Mouse (Mus musculus) MEL (cell line): ENCODE measurements around the gene Ifna15. TPM values are rescaled to one million over a fixed set of nuclear protein-coding genes. Genes with fewer than 3 reads are reported as not detected.
A peak's percentile ranks its signal among the peaks of the same experiment; 100 is the strongest.

Source experiments
- DNase-seq: peaks from one replicate; pipeline ENCODE4 v3.0.0; 2011; ENCODE audit warnings: low read depth, low spot score
- H3K27ac ChIP-seq: 2 replicates; pipeline ENCODE4 v1.5.1; 2012; ENCODE audit warnings: low read depth, mild to moderate bottlenecking, control low read depth, low read length, moderate library complexity; ENCODE audit not compliant: control insufficient read depth
- H3K27me3 ChIP-seq, 2 experiments: fragments of 150-350 bp in 1 of 2; sonication (generic) in 1 of 2; 2 replicates each; pipeline ENCODE4 v1.6.1; 2012; ENCODE audit warnings: low read length in 2 of 2, mild to moderate bottlenecking in 2 of 2, improper control_type of control experiment in 1 of 2, moderate library complexity in 1 of 2; ENCODE audit not compliant: insufficient read depth in 2 of 2, control insufficient read depth in 1 of 2
- H3K36me3 ChIP-seq, 2 experiments: 2 replicates each; pipeline ENCODE4 v1.6.1; 2012 to 2014; ENCODE audit warnings: low read length in 2 of 2, improper control_type of control experiment in 1 of 2, inconsistent platforms in 1 of 2, mild to moderate bottlenecking in 1 of 2; ENCODE audit not compliant: insufficient read depth in 2 of 2, control insufficient read depth in 1 of 2
- H3K4me1 ChIP-seq, 2 experiments: fragments of 150-350 bp in 1 of 2; sonication (generic) in 1 of 2; 2 replicates each; pipeline ENCODE4 v1.6.1; 2012; ENCODE audit warnings: low read length in 2 of 2, improper control_type of control experiment in 1 of 2, mild to moderate bottlenecking in 1 of 2; ENCODE audit not compliant: insufficient read depth in 2 of 2, control insufficient read depth in 1 of 2
- H3K4me3 ChIP-seq, 2 experiments: fragments of 150-350 bp in 1 of 2; sonication (generic) in 1 of 2; 2 replicates each; pipeline ENCODE4 v1.5.1; 2012; ENCODE audit warnings: low read depth in 2 of 2, low read length in 2 of 2, mild to moderate bottlenecking in 2 of 2, moderate library complexity in 2 of 2, control low read depth in 1 of 2, improper control_type of control experiment in 1 of 2; ENCODE audit not compliant: control insufficient read depth in 1 of 2, insufficient read depth in 1 of 2
- H3K79me2 ChIP-seq: 2 replicates; pipeline ENCODE4 v1.6.1; 2012; ENCODE audit warnings: mild to moderate bottlenecking, low read length, moderate library complexity; ENCODE audit not compliant: control insufficient read depth, poor library complexity, insufficient read depth
- H3K9ac ChIP-seq: 2 replicates; pipeline ENCODE4 v1.6.1; 2012; ENCODE audit warnings: low read depth, mild to moderate bottlenecking, control low read depth, low read length, moderate library complexity; ENCODE audit not compliant: control insufficient read depth, poor library complexity, severe bottlenecking
- H3K9me3 ChIP-seq: fragments of 150-350 bp; sonication (generic); replicated peaks from 2 replicates; pipeline ENCODE4 v1.6.1; 2012; ENCODE audit warnings: mild to moderate bottlenecking, low read length, improper control_type of control experiment, moderate library complexity; ENCODE audit not compliant: insufficient read depth
- CHD1 ChIP-seq: IDR thresholded peaks from 2 replicates; pipeline ENCODE4 v1.6.1; 2012; ENCODE audit warnings: low read depth, mild to moderate bottlenecking, inconsistent platforms, low read length, improper control_type of control experiment
- E2F4 ChIP-seq: IDR thresholded peaks from 2 replicates; pipeline ENCODE4 v1.6.1; 2011; ENCODE audit warnings: low read depth, low read length, improper control_type of control experiment, borderline replicate concordance
- ELF1 ChIP-seq: IDR thresholded peaks from 2 replicates; pipeline ENCODE4 v1.6.1; 2014; ENCODE audit warnings: low read depth, mild to moderate bottlenecking, inconsistent platforms, low read length, improper control_type of control experiment, moderate library complexity
- EP300 ChIP-seq, 2 experiments: IDR thresholded peaks; 2 replicates each; pipeline ENCODE4 v1.6.1; 2011; ENCODE audit warnings: improper control_type of control experiment in 2 of 2, low read length in 2 of 2, low read depth in 1 of 2, mild to moderate bottlenecking in 1 of 2
- ETS1 ChIP-seq: IDR thresholded peaks from 2 replicates; pipeline ENCODE4 v1.6.1; 2012; ENCODE audit warnings: low read depth, mild to moderate bottlenecking, inconsistent platforms, low read length, improper control_type of control experiment, moderate library complexity
- GABPA ChIP-seq: IDR thresholded peaks from 2 replicates; pipeline ENCODE4 v1.6.1; 2012; ENCODE audit warnings: low read depth, mild to moderate bottlenecking, inconsistent platforms, low read length, improper control_type of control experiment, moderate library complexity
- GATA1 ChIP-seq: IDR thresholded peaks from 2 replicates; pipeline ENCODE4 v1.6.1; 2011; ENCODE audit warnings: low read depth, low read length, improper control_type of control experiment
- JUND ChIP-seq: IDR thresholded peaks from 2 replicates; pipeline ENCODE4 v1.6.1; 2011; ENCODE audit warnings: low read depth, mild to moderate bottlenecking, improper control_type of control experiment, low read length
- KAT2A ChIP-seq: conservative IDR thresholded peaks from 2 replicates; pipeline ENCODE4 v1.6.1; 2012; ENCODE audit warnings: low read depth, low read length, improper control_type of control experiment, inconsistent platforms
- MAFK ChIP-seq: IDR thresholded peaks from 2 replicates; pipeline ENCODE4 v1.6.1; 2011; ENCODE audit warnings: low read depth, mild to moderate bottlenecking, low read length, improper control_type of control experiment, borderline replicate concordance
- MAX ChIP-seq: IDR thresholded peaks from 2 replicates; pipeline ENCODE4 v1.6.1; 2011; ENCODE audit warnings: low read length, improper control_type of control experiment
- MAZ ChIP-seq: IDR thresholded peaks from 2 replicates; pipeline ENCODE4 v1.6.1; 2012; ENCODE audit warnings: low read depth, mild to moderate bottlenecking, inconsistent platforms, low read length, improper control_type of control experiment
- MYB ChIP-seq: IDR thresholded peaks from 2 replicates; pipeline ENCODE4 v1.6.1; 2011; ENCODE audit warnings: mild to moderate bottlenecking, low read depth, low read length, improper control_type of control experiment
- NRF1 ChIP-seq: IDR thresholded peaks from 2 replicates; pipeline ENCODE4 v1.6.1; 2014; ENCODE audit warnings: low read depth, mild to moderate bottlenecking, inconsistent platforms, low read length, improper control_type of control experiment, moderate library complexity; ENCODE audit not compliant: poor library complexity, insufficient read depth, severe bottlenecking
- POLR2AphosphoS5 ChIP-seq: IDR thresholded peaks from 2 replicates; pipeline ENCODE4 v1.6.1; 2012; ENCODE audit warnings: low read depth, borderline replicate concordance, mild to moderate bottlenecking, inconsistent platforms, low read length, moderate library complexity, mixed read lengths
- RCOR1 ChIP-seq: IDR thresholded peaks from 2 replicates; pipeline ENCODE4 v1.6.1; 2012; ENCODE audit warnings: low read depth, mild to moderate bottlenecking, inconsistent platforms, low read length, improper control_type of control experiment
- SMC3 ChIP-seq: IDR thresholded peaks from 2 replicates; pipeline ENCODE4 v1.6.1; 2011; ENCODE audit warnings: low read depth, low read length, improper control_type of control experiment
- TAL1 ChIP-seq: IDR thresholded peaks from 2 replicates; pipeline ENCODE4 v1.6.1; 2012; ENCODE audit warnings: mild to moderate bottlenecking, inconsistent platforms, low read length, moderate library complexity, mixed read lengths
- TBP ChIP-seq: IDR thresholded peaks from 2 replicates; pipeline ENCODE4 v1.8.0; 2011; ENCODE audit warnings: low read depth, low read length, improper control_type of control experiment
- TCF12 ChIP-seq: IDR thresholded peaks from 2 replicates; pipeline ENCODE4 v1.6.1; 2014; ENCODE audit warnings: low read depth, mild to moderate bottlenecking, inconsistent platforms, low read length, improper control_type of control experiment, moderate library complexity
- UBTF ChIP-seq: IDR thresholded peaks from 2 replicates; pipeline ENCODE4 v1.6.1; 2012; ENCODE audit warnings: low read depth, mild to moderate bottlenecking, inconsistent platforms, low read length, improper control_type of control experiment, moderate library complexity, borderline replicate concordance; ENCODE audit not compliant: insufficient read depth
- USF1 ChIP-seq: IDR thresholded peaks from 2 replicates; pipeline ENCODE4 v1.6.1; 2014; ENCODE audit warnings: low read depth, mild to moderate bottlenecking, inconsistent platforms, low read length, improper control_type of control experiment, moderate library complexity
- ZNF384 ChIP-seq: IDR thresholded peaks from 2 replicates; pipeline ENCODE4 v1.6.1; 2012; ENCODE audit warnings: low read depth, mild to moderate bottlenecking, inconsistent platforms, low read length, improper control_type of control experiment
- polyA plus RNA-seq, 2 experiments: library from polyadenylated mRNA; stranded (reverse) in 1 of 2; unstranded in 1 of 2; fragments of >175 nt in 1 of 2; fragments of >200 nt in 1 of 2; gene quantifications; 2 replicates each; pipeline versions ENCODE4 v1.2.1 to v1.2.4; 2012; ENCODE audit warnings: low replicate concordance in 2 of 2, low read depth in 1 of 2; ENCODE audit not compliant: insufficient read length in 2 of 2, insufficient read depth in 1 of 2, missing spikeins in 1 of 2
- total RNA-seq: library from RNA; depleted of rRNA; stranded (reverse); fragments of 300-350 nt; gene quantifications from 2 replicates; pipeline ENCODE4 v1.2.3, GENCODE M21; 2012

The Ifna15 gene
- total and polyA plus RNA-seq, 3 experiments: not detected

- TF ChIP-seq SMC3 (no peak), GATA1 (no peak), ELF1 (no peak), MYB (no peak), MAFK (no peak), RCOR1 (no peak), USF1 (no peak)
- Histone ChIP-seq H3K79me2 (no peaks in the 10 kb centered on the region), H3K4me3 (no peak within 1 kb of the TSS), H3K9ac (no peak within 1 kb of the TSS), H3K4me1 (no peaks in the 10 kb centered on the region), H3K27ac (no peak within 1 kb of the TSS), H3K9me3 (no peaks in the 10 kb centered on the region), H3K36me3 (no peaks in the 10 kb centered on the region), H3K27me3 (no peaks in the 10 kb centered on the region; a peak in 1 of 4 replicates)
- no peak for DNase-seq
Measured at GRCm38 (mm10) chr4:88571698-88572097, 13.7 kb upstream of the Ifna15 start, which contains the start of gene Ifna14. Ifna14 (minus strand) TSS chr4:88571798.

DNA sequence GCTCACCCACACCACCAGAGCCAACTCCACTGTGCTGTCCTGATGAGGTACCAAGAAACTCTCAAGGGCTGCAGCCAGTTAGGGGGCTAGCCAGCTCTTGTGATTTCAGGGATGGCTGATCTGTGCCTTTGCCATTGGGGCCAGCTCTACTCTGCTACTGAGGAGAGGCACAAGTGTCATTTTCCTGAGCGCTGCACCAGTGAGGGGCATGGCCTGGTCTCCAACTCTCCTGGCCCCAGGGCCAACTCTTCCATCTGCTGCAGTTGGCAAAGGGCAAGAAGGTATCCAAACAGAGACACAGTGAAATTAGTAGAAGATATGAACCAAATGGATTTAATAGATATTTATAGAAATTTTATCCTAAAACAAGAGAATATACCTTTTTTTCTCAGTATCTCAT is 3.7 kb upstream of the Ifna15 start:
- H3K79me2 ChIP-seq: no peaks in the 10 kb centered on the region
- H3K4me1 ChIP-seq: no peaks in the 10 kb centered on the region
- H3K27ac ChIP-seq: no peak overlapping the region
- H3K9me3 ChIP-seq: no peaks in the 10 kb centered on the region
- TF ChIP-seq EP300 (IDR thresholded peaks at IDR 0.05; ENCODE audit: low read depth in 1 of 2, low read length in 2 of 2) (no peak), SMC3 (no peak), CHD1 (no peak), E2F4 (no peak), TCF12 (no peak)
- H3K27me3 ChIP-seq: peaks cover 2% of the 10 kb centered on the region in 2 experiments; a peak in 2 of 4 replicates
- H3K36me3 ChIP-seq: no peaks in the 10 kb centered on the region
- no peak overlapping the region for H3K4me3 ChIP-seq
- no peak for DNase-seq
- no peak overlapping the region for H3K9ac ChIP-seq

GRCm38 (mm10) chr4:88550161-88550945 is 7.7 kb downstream of the Ifna15 start:
- H3K36me3 ChIP-seq: peaks cover 0 to 2% of the 10 kb centered on the region in 2 experiments; a peak in 2 of 4 replicates
- H3K79me2 ChIP-seq: no peaks in the 10 kb centered on the region
- peaks cover 2 to 3% of the 10 kb centered on the region in 2 experiments; a peak in 1 of 4 replicates for H3K4me1 ChIP-seq
- H3K4me3 ChIP-seq: peak overlapping the region; percentile 67 to 91
- DNase-seq: peak; percentile 94
- H3K9ac ChIP-seq: peak overlapping the region; percentile 35
- H3K27me3 ChIP-seq: peaks cover 0 to 2% of the 10 kb centered on the region in 2 experiments; a peak in 2 of 4 replicates
- no peaks in the 10 kb centered on the region for H3K9me3 ChIP-seq
- H3K27ac ChIP-seq: no peak overlapping the region
- TF ChIP-seq TCF12 (no peak), USF1 (peak; percentile 86), POLR2AphosphoS5 (no peak), JUND (no peak), GABPA (no peak), TBP (0 out of 2 replicates have a peak, but pooled peaks have one; percentile 38), RCOR1 (peak; percentile 53), KAT2A (no peak), UBTF (no peak), NRF1 (peak; percentile 16; the same call in 1 of the 2 replicates), MAZ (0 out of 2 replicates have a peak, but pooled peaks have one; percentile 43), ETS1 (peak; percentile 77), ZNF384 (no peak), TAL1 (no peak), MAX (peak; percentile 53), CHD1 (no peak), MYB (no peak)
